Mouse (Mus musculus) heart, embryonic 14.5 days (tissue): ENCODE results near the gene Mrto4. TPM values are rescaled to one million over a fixed set of nuclear protein-coding genes. Genes with fewer than 3 reads are reported as not detected.

Source experiments
- ATAC-seq: fragments of 200-750 bp; cut with Nextera tagmentation; 2 replicates; pipeline ENCODE4 v1.8.0; 2017; ENCODE audit warnings: low read depth, moderate TSS enrichment; ENCODE audit not compliant: insufficient number of reproducible peaks, insufficient read depth, low FRiP score
- H3K27ac ChIP-seq, 2 experiments: fragments of 200-500 bp in 1 of 2; fragments of 300-500 bp in 1 of 2; sonication (generic) in 1 of 2; replicated peaks in 1 of 2; 2 replicates each; pipeline ENCODE4 v1.5.1; 2012 to 2014; ENCODE audit warnings: low read depth in 2 of 2, low read length in 2 of 2, control low read depth in 1 of 2, mild to moderate bottlenecking in 1 of 2, mixed read lengths in 1 of 2; ENCODE audit not compliant: control insufficient read depth in 1 of 2, insufficient read depth in 1 of 2
- H3K27me3 ChIP-seq: fragments of 300-500 bp; sonication (generic); 2 replicates; pipeline ENCODE4 v1.6.1; 2014; ENCODE audit warnings: mild to moderate bottlenecking, low read length, control low read depth; ENCODE audit not compliant: control insufficient read depth, insufficient read depth
- H3K36me3 ChIP-seq: fragments of 300-500 bp; sonication (generic); 2 replicates; pipeline ENCODE4 v1.6.1; 2014; ENCODE audit warnings: mild to moderate bottlenecking, control low read depth, low read length, mixed read lengths; ENCODE audit not compliant: control insufficient read depth, insufficient read depth
- H3K4me1 ChIP-seq, 2 experiments: fragments of 200-500 bp in 1 of 2; fragments of 300-500 bp in 1 of 2; sonication (generic) in 1 of 2; 2 replicates each; pipeline ENCODE4 v1.6.1; 2012 to 2014; ENCODE audit warnings: low read length in 2 of 2, control low read depth in 1 of 2, mixed read lengths in 1 of 2; ENCODE audit not compliant: control insufficient read depth in 2 of 2, insufficient read depth in 2 of 2
- H3K4me2 ChIP-seq: fragments of 300-500 bp; sonication (generic); 2 replicates; pipeline ENCODE4 v1.6.1; 2014; ENCODE audit warnings: mild to moderate bottlenecking, low read length
- H3K4me3 ChIP-seq, 2 experiments: fragments of 200-500 bp in 1 of 2; fragments of 300-500 bp in 1 of 2; sonication (generic) in 1 of 2; 2 replicates each; pipeline ENCODE4 v1.5.1; 2012 to 2014; ENCODE audit warnings: low read length in 2 of 2, mild to moderate bottlenecking in 2 of 2, control low read depth in 1 of 2, low read depth in 1 of 2, moderate library complexity in 1 of 2; ENCODE audit not compliant: control insufficient read depth in 1 of 2, insufficient read depth in 1 of 2
- H3K9ac ChIP-seq: fragments of 300-500 bp; sonication (generic); 2 replicates; pipeline ENCODE4 v1.6.1; 2014; ENCODE audit warnings: mild to moderate bottlenecking, low read length
- H3K9me3 ChIP-seq: fragments of 300-500 bp; sonication (generic); 2 replicates; pipeline ENCODE4 v1.6.1; 2016; ENCODE audit warnings: low read length, control low read depth; ENCODE audit not compliant: control insufficient read depth
- WGBS: fragments of 180-500 bp; shearing (Covaris S2); extraction: QIAGEN DNeasy Blood & Tissue Kit; methylation state at CpG from one replicate; pipeline ENCODE4 v1.1.7; 2014; 5-methylcytosine and 5-hydroxymethylcytosine counted together
- polyA plus RNA-seq: library from polyadenylated mRNA; unstranded; fragments of >200 nt; fragmentation: Nextera tagmentation; extraction: Ambion mirVana; gene quantifications from 2 replicates; pipeline ENCODE4 v1.2.1, GENCODE M21; 2014

Mrto4 gene
- polyA plus RNA-seq, 1 experiment from 2014 or later, result 65.4 TPM

DNA sequence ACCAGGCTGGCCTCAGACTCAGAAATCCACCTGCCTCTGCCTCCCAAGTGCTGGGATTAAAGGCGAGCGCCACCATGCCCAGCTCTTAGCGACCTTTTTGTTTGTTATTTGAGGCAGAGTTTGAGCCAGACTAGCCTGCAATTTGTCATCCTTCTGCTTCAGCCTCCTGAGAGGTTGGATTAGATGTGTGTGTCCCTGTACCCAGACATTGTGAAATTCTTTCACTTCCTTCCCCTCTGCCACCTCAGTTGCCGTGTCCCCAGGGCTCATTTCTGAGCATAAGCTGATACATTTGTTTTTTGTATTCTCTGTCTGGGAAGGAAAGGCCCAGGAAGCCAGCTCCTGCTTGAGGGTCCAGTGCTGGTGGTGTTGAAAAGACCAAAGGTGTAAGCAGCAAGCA, 11.5 kb downstream of the Mrto4 start:
- H3K4me3 ChIP-seq, result no peak overlapping the region
- no peak for ATAC-seq

DNA sequence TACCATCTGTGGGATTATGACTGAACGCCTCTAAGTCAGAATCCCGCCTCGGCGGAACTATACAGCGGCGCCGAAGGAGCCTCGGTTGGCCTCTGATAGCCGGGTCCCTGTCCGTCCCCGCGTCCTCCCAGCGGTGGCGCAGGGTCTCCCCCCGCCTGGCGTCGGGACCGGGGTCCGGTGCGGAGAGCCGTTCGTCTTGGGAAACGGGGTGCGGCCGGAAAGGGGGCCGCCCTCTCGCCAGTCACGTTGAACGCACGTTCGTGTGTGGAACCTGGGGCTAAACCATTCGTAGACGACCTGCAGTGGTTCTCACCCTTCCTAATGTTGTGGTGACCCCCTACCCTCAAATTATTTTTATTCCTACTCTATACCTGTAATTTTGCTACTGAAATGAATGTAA, 14.2 kb downstream of the Mrto4 start:
- Histone ChIP-seq H3K27ac (no peak overlapping the region), H3K36me3 (no peaks in the 10 kb centered on the region), H3K4me1 (peaks cover 0 to 2% of the 10 kb centered on the region in 2 experiments; a peak in 2 of 4 replicates), H3K4me2 (no peak overlapping the region), H3K27me3 (peaks cover 8% of the 10 kb centered on the region; the same call in 1 of the 2 replicates), H3K4me3 (no peak overlapping the region), H3K9ac (no peak overlapping the region), H3K9me3 (no peaks in the 10 kb centered on the region)
- WGBS, result 39% methylated on average over 33 of the region's 33 CpGs
- no peak for ATAC-seq

More for the DNA sequence above, 11.5 kb downstream of the Mrto4 start:
- no peaks in the 10 kb centered on the region for H3K9me3 ChIP-seq
- peaks cover 6% of the 10 kb centered on the region for H3K36me3 ChIP-seq
- H3K27me3 ChIP-seq, result peaks cover 8% of the 10 kb centered on the region; the same call in 1 of the 2 replicates
- peaks cover 0 to 2% of the 10 kb centered on the region in 2 experiments; a peak in 1 of 4 replicates for H3K4me1 ChIP-seq
- H3K9ac ChIP-seq, result no peak overlapping the region
- 67% methylated on average over 4 of the region's 4 CpGs for WGBS
- no peak overlapping the region for H3K4me2 ChIP-seq
- no peak overlapping the region for H3K27ac ChIP-seq

DNA sequence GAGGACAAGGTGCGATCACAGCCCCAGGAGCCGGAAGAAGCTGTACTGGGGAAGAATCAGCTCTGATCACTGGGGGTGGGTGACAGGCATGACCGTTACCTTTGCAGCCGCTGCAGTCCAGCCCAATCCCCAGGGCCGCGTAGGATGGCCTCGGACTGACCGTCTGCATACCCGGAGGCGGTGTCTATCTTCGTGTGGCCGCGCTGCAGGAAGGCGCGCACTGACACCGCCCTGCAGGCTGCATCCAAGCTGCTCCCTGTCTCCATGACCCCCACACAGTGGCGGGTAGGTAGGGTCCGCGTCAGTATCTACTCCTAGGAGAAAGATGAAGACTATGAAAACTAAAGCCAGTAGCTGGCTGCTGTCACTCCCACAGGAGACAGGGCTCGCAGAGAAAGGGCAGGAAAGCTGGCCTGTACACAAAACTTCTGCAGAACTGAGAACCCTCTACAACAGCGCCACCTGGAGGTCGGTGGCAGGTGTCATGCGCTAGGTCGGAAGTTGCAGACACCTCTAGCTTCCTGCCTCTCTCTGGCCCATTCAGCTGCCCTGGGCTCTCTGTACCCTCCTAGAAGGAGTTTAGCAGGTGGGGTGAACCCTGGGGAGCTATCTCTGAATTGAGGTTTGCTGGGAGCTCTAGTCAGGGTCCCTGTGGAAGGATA, 15.4 kb downstream of the Mrto4 start:
- H3K27me3 ChIP-seq, result peaks cover 8% of the 10 kb centered on the region; the same call in 1 of the 2 replicates
- H3K9me3 ChIP-seq, result no peaks in the 10 kb centered on the region
- H3K4me3 ChIP-seq, result peak overlapping the region; percentile 25 to 36
- peak overlapping the region; percentile 72 for H3K4me2 ChIP-seq
- H3K4me1 ChIP-seq, result peaks cover 0 to 2% of the 10 kb centered on the region in 2 experiments; a peak in 2 of 4 replicates
- WGBS, result 17% methylated on average over 24 of the region's 24 CpGs
- H3K27ac ChIP-seq, result no peak overlapping the region
- no peaks in the 10 kb centered on the region for H3K36me3 ChIP-seq
- H3K9ac ChIP-seq, result peak overlapping the region; percentile 57; the same call in 1 of the 2 replicates
- ATAC-seq, result peak; percentile 62

DNA sequence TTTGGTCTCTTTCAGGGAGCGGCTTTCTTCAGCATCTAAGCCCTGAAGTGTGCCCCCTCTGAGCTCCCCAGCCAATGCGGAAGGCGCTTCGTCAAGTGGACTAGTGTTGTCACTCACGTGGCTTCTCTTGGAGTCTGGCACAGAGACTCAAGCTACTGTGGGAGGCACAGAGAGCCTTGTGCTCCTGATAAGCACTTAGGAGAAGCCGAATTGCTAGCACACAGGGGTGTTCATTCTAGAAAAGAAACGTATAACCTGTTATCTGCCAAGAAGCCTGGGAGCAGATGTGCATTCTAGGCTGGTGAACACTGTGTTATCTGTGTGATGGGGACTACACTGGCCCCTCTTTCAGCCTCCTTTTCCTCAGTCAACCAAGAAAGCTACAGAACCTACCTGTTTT, 16.9 kb downstream of the Mrto4 start:
- Histone ChIP-seq H3K27me3 (peaks cover 8% of the 10 kb centered on the region; the same call in 1 of the 2 replicates), H3K9ac (no peak overlapping the region), H3K36me3 (no peaks in the 10 kb centered on the region), H3K9me3 (no peaks in the 10 kb centered on the region), H3K27ac (no peak overlapping the region), H3K4me2 (no peak overlapping the region), H3K4me1 (peaks cover 0 to 2% of the 10 kb centered on the region in 2 experiments; a peak in 2 of 4 replicates), H3K4me3 (no peak overlapping the region)
- ATAC-seq, result no peak; the same call in 1 of the 2 replicates
- 32% methylated on average over 7 of the region's 7 CpGs for WGBS

DNA sequence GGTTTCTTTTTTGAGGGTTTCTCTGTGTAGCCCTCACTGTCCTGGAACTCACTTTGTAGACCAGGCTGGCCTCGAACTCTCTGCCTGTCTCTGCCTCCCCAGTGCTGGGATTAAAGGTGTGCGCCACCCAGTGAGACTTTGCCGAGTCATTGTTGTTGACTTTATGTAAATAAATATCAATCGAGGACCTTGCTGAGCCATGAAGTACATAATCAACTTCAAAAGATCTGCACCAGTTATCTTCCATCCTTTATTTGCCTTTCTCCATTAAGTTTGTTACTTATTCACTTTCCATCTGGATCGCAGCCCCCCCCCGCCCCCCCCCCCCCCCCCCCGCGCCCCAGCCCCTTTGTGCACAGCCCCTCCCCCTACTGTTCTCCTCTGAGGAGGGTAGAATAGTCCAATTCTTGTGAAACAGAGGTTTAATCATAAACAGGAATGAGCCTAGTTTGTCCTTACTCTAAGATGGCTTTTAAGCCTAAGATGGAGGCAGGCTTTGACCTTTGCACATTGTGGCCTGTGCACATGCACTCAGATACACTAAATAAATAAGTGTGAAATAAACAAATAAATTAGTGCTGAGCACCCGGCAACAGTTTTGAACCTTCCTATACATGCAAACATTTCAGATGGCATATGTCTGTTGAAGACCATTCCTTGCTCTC, 17.6 kb downstream of the Mrto4 start:
- Histone ChIP-seq H3K27ac (no peak overlapping the region), H3K4me2 (no peak overlapping the region)
- ATAC-seq, result no peak

DNA sequence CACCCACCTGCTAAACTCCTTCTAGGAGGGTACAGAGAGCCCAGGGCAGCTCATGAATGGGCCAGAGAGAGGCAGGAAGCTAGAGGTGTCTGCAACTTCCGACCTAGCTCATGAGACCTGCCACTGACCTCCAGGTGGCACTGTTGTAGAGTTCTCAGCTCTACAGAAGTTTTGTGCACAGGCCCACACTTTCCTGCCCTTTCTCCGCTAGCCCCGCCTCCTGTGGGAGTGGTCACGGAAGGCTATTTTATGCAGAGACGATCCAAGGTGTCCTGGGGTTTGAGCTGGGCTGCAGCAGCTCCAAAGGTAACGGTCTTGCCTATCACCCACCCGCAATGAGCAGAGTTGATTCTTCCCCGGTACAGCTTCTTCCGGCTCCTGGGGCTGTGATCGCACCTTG, 21.8 kb downstream of the Mrto4 start:
- H3K4me1 ChIP-seq, result no peaks in the 10 kb centered on the region; a peak in 2 of 4 replicates
- H3K27ac ChIP-seq, result no peak overlapping the region
- no peaks in the 10 kb centered on the region for H3K27me3 ChIP-seq
- H3K4me3 ChIP-seq, result peak overlapping the region; percentile 16 to 34
- no peak overlapping the region for H3K9ac ChIP-seq
- no peaks in the 10 kb centered on the region for H3K36me3 ChIP-seq
- no peaks in the 10 kb centered on the region for H3K9me3 ChIP-seq
- 5% methylated on average over 10 of the region's 10 CpGs for WGBS
- ATAC-seq, result peak; percentile 77
- H3K4me2 ChIP-seq, result peak overlapping the region; percentile 60

More for the DNA sequence above, 17.6 kb downstream of the Mrto4 start:
- Histone ChIP-seq H3K4me3 (no peak overlapping the region), H3K4me1 (peaks cover 0 to 2% of the 10 kb centered on the region in 2 experiments; a peak in 2 of 4 replicates), H3K9me3 (no peaks in the 10 kb centered on the region), H3K27me3 (peaks cover 8% of the 10 kb centered on the region; the same call in 1 of the 2 replicates), H3K36me3 (no peaks in the 10 kb centered on the region), H3K9ac (no peak overlapping the region)
- 76% methylated on average over 7 of the region's 9 CpGs for WGBS

DNA sequence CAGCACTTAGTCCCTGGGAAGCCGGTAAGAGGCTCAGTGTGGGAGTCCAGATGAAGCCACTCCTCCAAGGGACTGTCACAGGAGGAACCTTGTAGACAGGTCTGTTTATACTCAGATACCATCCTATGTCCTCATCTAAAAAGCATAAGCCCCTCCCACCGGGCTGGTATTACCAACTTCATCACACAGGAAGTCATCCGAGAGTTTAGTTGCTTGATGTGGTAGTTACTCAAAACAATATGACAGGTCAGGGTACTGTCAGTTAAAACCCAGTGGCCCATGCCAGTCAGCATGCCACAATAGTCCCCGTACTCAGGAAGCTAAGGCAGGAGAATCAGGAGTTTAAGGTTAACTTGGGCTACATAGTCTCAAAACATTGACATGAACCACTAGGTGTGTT, 32.6 kb downstream of the Mrto4 start:
- Histone ChIP-seq H3K36me3 (peaks cover 35% of the 10 kb centered on the region), H3K27ac (no peak overlapping the region), H3K9ac (no peak overlapping the region), H3K9me3 (no peaks in the 10 kb centered on the region), H3K4me2 (no peak overlapping the region), H3K4me3 (no peak overlapping the region), H3K27me3 (no peaks in the 10 kb centered on the region), H3K4me1 (no peaks in the 10 kb centered on the region)
- no peak for ATAC-seq
- 87% methylated on average over 4 of the region's 4 CpGs for WGBS
